Mouse (Mus musculus): Measurements from ENCODE around the gene Fnbp4. TPM values are rescaled to one million over a fixed set of nuclear protein-coding genes. Genes with fewer than 3 reads are reported as not detected.

Gene Fnbp4
- polyA plus RNA-seq, 1 experiment from 2014 or later: 125 TPM

DNA sequence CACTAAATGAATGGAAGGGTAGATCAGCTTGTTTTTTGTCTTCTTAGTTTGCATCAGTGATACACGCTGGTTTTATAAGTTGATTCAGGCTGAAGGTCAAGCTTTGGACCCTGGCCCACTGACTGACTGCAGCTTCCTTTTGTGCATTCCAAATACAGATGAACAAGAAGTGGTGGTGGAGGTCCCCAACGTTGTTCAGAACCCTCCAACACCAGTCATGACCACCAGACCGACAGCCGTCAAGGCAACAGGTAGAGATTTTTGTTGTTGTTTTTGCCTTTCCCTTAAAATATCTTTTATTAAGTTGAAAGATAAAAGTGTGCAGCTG lies 1.3 kb downstream of the Fnbp4 start:
- H3K4me3 ChIP-seq: peak overlapping the region; percentile 81
- peak overlapping the region; percentile 92 for H3K27ac ChIP-seq
- H3K36me3 ChIP-seq: peaks cover 44% of the 10 kb centered on the region
- H3K27me3 ChIP-seq (ENCODE audit: low read depth, poor library complexity, severe bottlenecking): no peaks in the 10 kb centered on the region
- peaks cover 14% of the 10 kb centered on the region for H3K4me1 ChIP-seq
- H3K9me3 ChIP-seq (replicated peaks): no peaks in the 10 kb centered on the region
- no peak for DNase-seq (ENCODE audit: low spot score)
- 36% methylated on average over 4 of the region's 4 CpGs for WGBS

DNA sequence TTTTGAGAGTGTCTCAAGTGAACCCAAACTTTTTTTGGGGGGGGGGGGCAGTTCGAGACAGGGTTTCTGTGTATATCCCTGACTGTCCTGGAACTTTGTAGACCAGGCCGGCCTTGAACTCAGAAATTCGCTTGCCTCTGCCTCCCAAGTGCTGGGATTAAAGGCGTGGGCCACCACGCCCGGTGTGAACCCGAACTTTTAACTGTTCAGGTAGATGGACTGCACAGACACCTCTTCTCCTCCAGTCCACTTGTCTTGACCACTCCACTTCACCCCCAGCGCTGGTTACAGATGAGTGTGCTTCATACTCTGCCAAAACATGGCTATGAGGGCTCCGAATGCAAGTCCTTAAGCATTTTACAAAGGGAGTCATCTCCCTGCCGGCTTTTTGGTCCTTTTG lies 2.0 kb downstream of the Fnbp4 start:
- Histone ChIP-seq H3K27me3 (ENCODE audit: low read depth, poor library complexity, severe bottlenecking) (no peaks in the 10 kb centered on the region), H3K27ac (no peak overlapping the region), H3K9me3 (replicated peaks) (no peaks in the 10 kb centered on the region), H3K4me1 (peaks cover 14% of the 10 kb centered on the region), H3K4me3 (peak overlapping the region; percentile 81), H3K36me3 (peaks cover 48% of the 10 kb centered on the region)
- WGBS: 93% methylated on average over 10 of the region's 10 CpGs
- DNase-seq (ENCODE audit: low spot score): no peak

DNA sequence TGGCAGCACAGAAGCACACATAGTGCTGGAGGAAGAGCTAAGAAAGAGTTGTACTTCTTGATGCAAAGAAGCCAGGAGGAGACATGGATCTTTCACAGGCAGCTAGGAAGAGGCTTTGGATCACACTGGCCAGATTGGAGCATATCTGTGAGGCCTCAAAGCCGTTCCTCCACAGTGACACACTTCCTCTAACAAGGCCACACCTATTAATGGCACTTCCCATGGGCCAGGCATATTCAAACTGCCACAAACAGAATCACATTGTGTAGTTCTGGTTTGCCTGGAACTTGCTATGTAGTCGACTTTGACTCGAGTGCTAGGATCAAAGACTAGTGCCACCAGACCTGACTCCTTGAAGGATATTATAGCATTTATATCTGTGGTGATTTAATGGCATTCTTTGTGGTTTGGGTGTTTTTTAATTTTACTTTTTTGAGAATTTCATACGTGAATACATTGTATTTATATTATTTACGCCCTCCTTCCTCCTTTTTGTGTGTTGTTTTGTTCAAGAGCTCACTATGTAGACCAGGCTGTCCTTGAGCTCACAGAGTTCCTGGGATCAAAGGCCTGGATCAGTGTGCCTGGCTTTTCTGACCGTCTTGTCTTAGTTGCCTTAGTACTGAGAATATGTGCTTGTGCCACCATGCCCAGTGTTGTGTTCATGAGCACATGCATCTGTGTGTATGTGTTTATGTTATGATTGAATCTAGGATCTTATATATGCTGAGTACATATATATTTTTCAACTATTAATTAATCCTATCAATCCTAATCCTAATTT lies 4.7 kb downstream of the Fnbp4 start:
- no peak overlapping the region for H3K27ac ChIP-seq
- peaks cover 9% of the 10 kb centered on the region for H3K4me1 ChIP-seq
- H3K4me3 ChIP-seq: no peak overlapping the region
- WGBS: 85% methylated on average over 6 of the region's 6 CpGs
- DNase-seq (ENCODE audit: low spot score): no peak
- H3K36me3 ChIP-seq: peaks cover 75% of the 10 kb centered on the region
- no peaks in the 10 kb centered on the region for H3K9me3 ChIP-seq (replicated peaks)
- H3K27me3 ChIP-seq (ENCODE audit: low read depth, poor library complexity, severe bottlenecking): no peaks in the 10 kb centered on the region

DNA sequence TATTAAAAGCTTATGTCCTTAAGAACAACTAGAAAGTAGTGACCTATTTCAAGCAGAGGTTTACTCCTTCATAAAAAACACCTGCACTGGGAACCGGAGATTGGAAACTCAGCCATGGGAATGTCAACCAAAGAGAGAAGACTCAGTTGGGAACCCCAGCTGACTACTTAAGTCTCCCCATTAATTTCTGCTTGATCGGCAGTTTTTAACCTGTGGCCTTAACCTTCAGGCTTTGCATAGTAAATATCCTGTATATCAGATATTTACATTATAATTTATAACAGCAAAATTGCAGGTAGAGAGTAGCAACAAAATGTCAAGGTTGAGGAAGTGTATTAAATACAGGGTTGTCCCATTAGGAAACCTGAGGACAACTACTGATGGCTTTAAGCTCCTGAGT lies 8.4 kb downstream of the Fnbp4 start:
- H3K9me3 ChIP-seq (replicated peaks): no peaks in the 10 kb centered on the region
- WGBS: 94% methylated on average over 2 of the region's 2 CpGs
- no peak for DNase-seq (ENCODE audit: low spot score)
- H3K36me3 ChIP-seq: peaks cover 95% of the 10 kb centered on the region
- H3K4me3 ChIP-seq: no peak overlapping the region
- H3K4me1 ChIP-seq: no peaks in the 10 kb centered on the region
- no peak overlapping the region for H3K27ac ChIP-seq
- no peaks in the 10 kb centered on the region for H3K27me3 ChIP-seq (ENCODE audit: low read depth, poor library complexity, severe bottlenecking)

DNA sequence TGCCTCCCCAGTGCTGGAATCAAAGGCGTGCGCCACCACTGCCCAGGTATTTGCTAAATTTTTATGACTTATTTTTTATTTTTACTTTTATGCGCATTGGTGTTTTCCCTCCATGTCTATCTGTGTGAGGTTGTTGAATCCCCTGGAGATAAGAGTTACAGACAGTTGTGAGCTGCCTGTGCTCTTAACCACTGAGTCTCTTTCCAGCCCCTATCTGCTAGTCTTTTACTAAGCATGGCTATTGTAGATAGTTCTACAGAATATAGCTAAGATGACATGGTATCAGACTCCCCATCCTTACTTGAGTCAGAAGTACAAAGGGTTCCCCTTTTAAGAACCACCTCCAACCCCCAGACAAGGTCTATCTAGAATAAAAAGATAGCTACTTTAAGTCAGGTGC lies 9.0 kb downstream of the Fnbp4 start:
- H3K4me1 ChIP-seq: no peaks in the 10 kb centered on the region
- no peak overlapping the region for H3K27ac ChIP-seq
- no peaks in the 10 kb centered on the region for H3K9me3 ChIP-seq (replicated peaks)
- H3K4me3 ChIP-seq: no peak overlapping the region
- peaks cover 95% of the 10 kb centered on the region for H3K36me3 ChIP-seq
- no peak for DNase-seq (ENCODE audit: low spot score)
- H3K27me3 ChIP-seq (ENCODE audit: low read depth, poor library complexity, severe bottlenecking): no peaks in the 10 kb centered on the region
- 98% methylated on average over 3 of the region's 3 CpGs for WGBS

DNA sequence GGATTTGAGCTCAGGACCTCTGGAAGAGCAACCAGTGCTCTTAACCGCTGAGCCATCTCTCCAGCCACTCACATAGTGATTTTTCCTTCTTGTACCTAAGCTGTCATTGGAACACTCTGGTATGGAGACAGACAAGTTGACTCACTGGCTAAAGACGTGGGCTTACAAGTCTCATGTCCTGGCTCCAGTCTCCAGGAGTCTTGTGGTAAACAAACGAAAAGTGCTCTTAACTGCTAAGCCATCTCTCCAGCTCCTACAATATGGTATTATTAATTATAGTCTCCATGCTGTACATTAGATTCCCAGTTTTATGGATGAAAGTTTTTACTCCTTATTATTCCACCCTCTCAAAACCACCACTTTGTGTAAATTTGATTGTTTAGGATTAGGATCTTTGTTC lies 20.0 kb downstream of the Fnbp4 start:
- DNase-seq (ENCODE audit: low spot score): no peak
- H3K27ac ChIP-seq: no peak overlapping the region
- no peak overlapping the region for H3K4me3 ChIP-seq
- no peaks in the 10 kb centered on the region for H3K4me1 ChIP-seq
- no peaks in the 10 kb centered on the region for H3K9me3 ChIP-seq (replicated peaks)
- no peaks in the 10 kb centered on the region for H3K27me3 ChIP-seq (ENCODE audit: low read depth, poor library complexity, severe bottlenecking)
- 94% methylated on average over 3 of the region's 3 CpGs for WGBS
- H3K36me3 ChIP-seq: peaks cover 99% of the 10 kb centered on the region

DNA sequence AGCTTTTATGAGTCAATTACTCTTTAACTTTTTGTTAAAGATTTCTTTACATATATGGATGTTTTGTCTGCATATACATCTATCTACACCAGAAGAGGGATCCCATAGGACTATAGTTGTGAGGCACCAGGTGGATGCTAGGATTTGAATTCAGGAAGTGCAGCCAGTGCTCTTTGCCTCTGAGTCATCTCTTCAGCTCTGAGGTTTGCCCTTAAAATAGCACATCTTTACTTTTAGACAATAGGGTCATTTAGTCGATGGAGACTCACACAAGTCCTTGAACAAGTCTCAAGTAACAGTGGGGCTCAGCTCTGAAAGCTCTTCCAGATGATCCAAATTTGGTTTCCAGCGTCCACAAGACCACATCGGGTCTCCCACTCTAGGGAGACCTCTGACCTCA lies 36.2 kb downstream of the Fnbp4 start:
- DNase-seq (ENCODE audit: low spot score): no peak
- H3K4me3 ChIP-seq: no peak overlapping the region
- WGBS: 43% methylated on average over 3 of the region's 3 CpGs
- H3K36me3 ChIP-seq: peaks cover 52% of the 10 kb centered on the region
- H3K27me3 ChIP-seq (ENCODE audit: low read depth, poor library complexity, severe bottlenecking): peaks cover 19% of the 10 kb centered on the region
- peaks cover 18% of the 10 kb centered on the region for H3K4me1 ChIP-seq
- H3K9me3 ChIP-seq (replicated peaks): no peaks in the 10 kb centered on the region
- H3K27ac ChIP-seq: no peak overlapping the region

DNA sequence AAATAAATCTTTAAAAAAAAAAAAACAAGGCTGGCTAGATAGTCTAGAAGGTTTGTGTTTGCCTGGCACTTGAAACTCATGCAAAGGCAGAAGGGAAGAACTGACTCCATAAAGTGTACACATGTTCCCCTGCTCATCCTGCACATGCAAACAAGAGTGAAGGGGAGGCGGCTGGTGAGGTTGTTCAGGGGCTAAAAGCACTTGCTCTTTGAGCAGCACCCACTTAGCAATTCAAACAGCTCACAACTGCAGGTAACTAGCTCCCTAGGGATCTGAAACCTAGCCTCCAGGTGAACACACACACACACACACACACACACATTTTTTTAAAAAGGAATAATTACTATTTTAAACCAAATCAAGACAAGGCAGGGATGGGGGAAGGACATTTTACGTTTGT lies 36.8 kb downstream of the Fnbp4 start:
- no peak for DNase-seq (ENCODE audit: low spot score)
- H3K9me3 ChIP-seq (replicated peaks): no peaks in the 10 kb centered on the region
- 44% methylated on average over 2 of the region's 2 CpGs for WGBS
- peaks cover 18% of the 10 kb centered on the region for H3K4me1 ChIP-seq
- peaks cover 19% of the 10 kb centered on the region for H3K27me3 ChIP-seq (ENCODE audit: low read depth, poor library complexity, severe bottlenecking)
- H3K27ac ChIP-seq: no peak overlapping the region
- H3K36me3 ChIP-seq: peaks cover 46% of the 10 kb centered on the region
- no peak overlapping the region for H3K4me3 ChIP-seq

DNA sequence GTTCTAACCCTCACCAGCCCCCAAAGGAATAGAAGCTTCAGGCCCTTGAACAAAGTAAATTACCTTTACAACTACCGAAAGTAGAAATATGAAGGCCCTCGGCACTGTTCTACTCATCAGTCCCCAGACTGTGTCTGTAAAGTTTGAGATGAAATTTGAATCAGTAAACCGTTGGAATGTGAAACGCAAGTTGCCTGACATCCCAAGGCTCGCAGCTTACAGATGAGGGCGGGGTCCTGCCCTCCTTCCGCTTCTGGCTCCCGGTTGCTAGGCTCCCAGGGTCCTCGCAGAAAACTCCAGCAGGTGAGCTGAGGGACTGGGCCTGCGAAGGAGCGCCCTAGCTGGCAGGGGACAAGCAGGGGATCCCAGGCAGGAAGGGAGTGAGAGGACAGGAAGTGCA lies 37.3 kb downstream of the Fnbp4 start, which contains the start of gene Agbl2:
Gene Agbl2, plus strand, starts transcription at position 270 of the 400 bp plus-strand sequence.
- DNase-seq (ENCODE audit: low spot score): no peak
- H3K4me1 ChIP-seq: peaks cover 18% of the 10 kb centered on the region
- H3K9me3 ChIP-seq (replicated peaks): no peaks in the 10 kb centered on the region
- peaks cover 41% of the 10 kb centered on the region for H3K36me3 ChIP-seq
- peak within 1 kb of the TSS; percentile 72 for H3K27ac ChIP-seq
- WGBS: 5% methylated on average over 11 of the region's 11 CpGs
- H3K4me3 ChIP-seq: peak within 1 kb of the TSS; percentile 58
- H3K27me3 ChIP-seq (ENCODE audit: low read depth, poor library complexity, severe bottlenecking): peaks cover 19% of the 10 kb centered on the region

DNA sequence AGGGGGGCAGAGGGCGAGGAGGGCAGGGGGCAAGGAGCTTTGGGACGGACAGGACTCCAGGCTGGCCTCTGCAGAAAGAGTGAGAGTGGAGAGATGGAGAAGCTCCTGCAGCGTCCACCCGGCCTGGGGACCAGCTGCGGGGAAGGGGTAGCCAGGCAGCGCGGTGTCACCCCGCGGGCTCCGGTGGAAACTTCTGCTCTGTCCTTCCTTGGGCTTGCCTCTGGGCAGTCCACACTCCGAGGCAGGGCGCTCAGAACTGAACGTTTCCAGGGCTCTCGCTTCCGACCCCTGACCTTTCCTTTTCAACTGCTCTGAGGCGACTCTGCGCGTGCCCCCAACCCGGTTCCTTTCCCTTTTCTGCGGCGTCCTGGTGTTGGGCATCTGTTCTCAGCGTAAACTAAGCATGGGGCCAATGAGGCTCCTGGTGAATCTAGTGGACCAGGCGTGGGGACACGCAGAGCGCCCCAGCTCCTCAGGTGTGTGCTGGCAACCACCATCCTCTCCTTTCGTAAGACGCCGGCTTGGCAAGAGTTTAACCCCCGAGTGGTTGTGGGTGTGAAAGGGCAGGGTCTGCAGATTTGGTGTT lies 37.8 kb downstream of the Fnbp4 start:
- Histone ChIP-seq H3K4me1 (peaks cover 18% of the 10 kb centered on the region), H3K36me3 (peaks cover 36% of the 10 kb centered on the region), H3K9me3 (replicated peaks) (no peaks in the 10 kb centered on the region), H3K4me3 (peak overlapping the region; percentile 58), H3K27me3 (ENCODE audit: low read depth, poor library complexity, severe bottlenecking) (peaks cover 19% of the 10 kb centered on the region), H3K27ac (peak overlapping the region; percentile 72)
- WGBS: under 1% methylated on average over 29 of the region's 29 CpGs
- DNase-seq (ENCODE audit: low spot score): peak; percentile 60

DNA sequence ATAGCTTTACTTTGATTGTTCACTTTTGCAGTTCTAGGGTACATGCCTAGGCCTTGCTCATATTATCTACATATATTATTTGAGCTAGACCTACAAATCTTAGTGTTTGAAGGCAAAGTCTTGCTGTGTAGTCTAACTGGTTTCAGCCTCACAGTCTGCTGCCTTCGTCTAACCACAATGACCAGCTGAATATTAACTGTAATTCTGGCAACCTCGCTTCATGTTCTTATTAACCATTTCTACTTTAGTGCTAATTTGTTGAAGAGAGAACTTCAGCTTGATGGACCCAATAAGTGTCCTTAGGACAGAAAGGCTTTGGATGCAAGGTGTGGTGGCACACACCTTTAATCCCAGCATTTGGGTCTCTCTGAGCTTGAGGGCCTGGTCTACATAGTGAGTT lies 43.0 kb downstream of the Fnbp4 start:
- 84% methylated on average over 2 of the region's 2 CpGs for WGBS
- no peaks in the 10 kb centered on the region for H3K36me3 ChIP-seq
- H3K4me1 ChIP-seq: peaks cover 5% of the 10 kb centered on the region
- peaks cover 14% of the 10 kb centered on the region for H3K27me3 ChIP-seq (ENCODE audit: low read depth, poor library complexity, severe bottlenecking)
- no peaks in the 10 kb centered on the region for H3K9me3 ChIP-seq (replicated peaks)
- no peak for DNase-seq (ENCODE audit: low spot score)
- no peak overlapping the region for H3K27ac ChIP-seq
- no peak overlapping the region for H3K4me3 ChIP-seq

DNA sequence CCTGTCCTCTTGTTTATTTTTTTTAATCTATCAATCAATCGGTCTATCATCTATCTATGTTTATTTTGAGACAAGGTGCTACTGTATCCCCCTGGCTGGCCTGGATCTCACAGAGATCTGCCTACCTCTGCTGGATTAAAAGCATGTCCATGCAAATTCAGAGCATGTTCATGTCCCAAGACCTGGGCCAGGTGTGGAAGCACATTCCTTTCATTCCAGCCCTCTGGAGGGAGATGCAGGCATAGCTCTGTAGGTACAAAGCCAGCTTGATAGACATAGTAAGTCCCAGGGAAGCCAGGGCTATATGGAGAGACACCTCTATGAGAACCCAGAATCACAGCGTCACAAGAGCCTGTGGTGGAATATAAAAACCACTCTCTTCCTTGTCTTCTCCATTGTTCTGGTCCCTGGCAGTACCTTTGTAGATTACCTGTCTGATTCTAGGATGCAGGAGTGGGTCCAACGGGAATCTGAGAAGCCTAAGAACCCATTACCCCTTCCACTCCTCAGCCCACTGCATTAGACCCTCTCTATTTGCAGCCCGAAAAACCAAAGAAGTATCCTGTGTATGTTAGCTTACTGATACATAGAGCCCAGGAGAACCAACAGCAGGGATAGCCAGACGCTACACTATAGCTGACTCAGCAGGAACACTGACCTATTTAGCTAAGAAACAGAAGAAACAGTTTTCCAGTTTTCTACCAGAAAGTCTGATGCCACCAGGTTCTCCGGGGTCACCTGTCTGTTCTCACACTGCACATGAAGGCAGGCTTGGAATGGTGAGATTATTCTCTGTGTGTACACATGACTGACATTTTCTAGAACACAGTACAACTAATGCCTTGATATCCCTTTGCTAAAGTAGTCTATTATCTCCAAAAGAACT lies 63.3 kb downstream of the Fnbp4 start:
- Histone ChIP-seq H3K4me3 (no peak overlapping the region), H3K27me3 (ENCODE audit: low read depth, poor library complexity, severe bottlenecking) (no peaks in the 10 kb centered on the region), H3K9me3 (replicated peaks) (no peaks in the 10 kb centered on the region), H3K4me1 (no peaks in the 10 kb centered on the region), H3K27ac (no peak overlapping the region), H3K36me3 (no peaks in the 10 kb centered on the region)
- WGBS: 89% methylated on average over 6 of the region's 6 CpGs
- no peak for DNase-seq (ENCODE audit: low spot score)

DNA sequence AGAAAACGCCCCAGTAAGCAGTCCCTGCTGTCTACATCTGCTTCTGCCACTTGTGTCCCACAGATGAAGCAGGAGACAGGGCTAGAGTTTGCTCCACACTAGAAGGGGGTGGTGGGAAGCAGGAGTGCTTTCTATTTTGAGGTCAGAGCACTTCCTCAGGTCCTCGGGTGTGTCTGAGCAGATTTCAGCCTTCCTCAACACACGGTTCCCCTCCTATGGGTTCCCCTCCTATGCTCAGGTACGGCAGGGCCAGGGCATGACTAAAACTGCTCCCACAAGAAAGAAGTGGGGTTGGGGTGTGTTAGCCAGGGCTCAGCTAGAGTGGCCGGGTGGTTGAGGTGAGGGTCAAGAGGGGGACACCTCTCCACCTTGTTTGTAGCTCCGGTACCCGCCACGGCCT lies 65.6 kb downstream of the Fnbp4 start:
- no peak overlapping the region for H3K27ac ChIP-seq
- H3K9me3 ChIP-seq (replicated peaks): no peaks in the 10 kb centered on the region
- no peak overlapping the region for H3K4me3 ChIP-seq
- H3K4me1 ChIP-seq: no peaks in the 10 kb centered on the region
- H3K36me3 ChIP-seq: no peaks in the 10 kb centered on the region
- H3K27me3 ChIP-seq (ENCODE audit: low read depth, poor library complexity, severe bottlenecking): no peaks in the 10 kb centered on the region
- no peak for DNase-seq (ENCODE audit: low spot score)
- WGBS: 91% methylated on average over 8 of the region's 8 CpGs
